Mouse (Mus musculus): ENCODE measurements at regions not wholly inside any gene's neighbourhood (a gene's known extent, or its start where the extent isn't known, plus 50 kb on each side); places are given as distances from the start of the nearest gene placed in this dataset.

DNA sequence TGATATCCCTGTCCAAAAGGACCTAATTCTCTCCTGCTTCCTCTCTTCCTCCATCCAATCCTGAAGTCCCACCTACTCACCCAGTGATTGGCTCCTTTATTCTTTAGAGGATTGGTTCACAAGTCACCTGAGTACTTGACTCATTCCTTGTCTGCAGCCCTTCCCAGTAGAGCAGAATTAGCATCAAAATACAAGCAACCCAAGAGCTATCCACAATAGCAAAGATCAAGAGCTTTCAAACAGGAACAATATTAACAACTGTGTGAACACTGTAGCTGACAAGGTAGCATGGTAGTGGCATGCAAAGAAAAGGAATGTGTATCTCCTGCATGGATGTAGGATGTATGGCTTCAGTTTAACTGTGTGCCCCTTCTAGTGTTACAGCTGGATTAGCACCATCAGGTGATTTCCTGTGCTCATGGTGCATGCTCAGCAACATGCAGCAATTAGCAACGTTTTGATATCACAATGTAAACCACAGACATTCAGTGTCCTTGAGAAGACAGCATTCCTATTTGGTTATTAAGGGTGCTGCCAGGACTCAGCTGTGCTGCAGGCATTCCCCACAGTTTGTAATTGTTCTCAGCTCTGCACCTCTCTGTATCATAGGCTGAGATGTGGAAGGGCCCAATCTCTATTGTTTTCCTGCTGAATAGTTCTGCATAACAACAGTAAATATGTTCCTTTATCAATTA lies 437.2 kb downstream of the Ptprc start:
- no peak for TF ChIP-seq POLR2A (IDR thresholded peaks at IDR 0.05; ENCODE audit: low read depth, low read length)
- TF ChIP-seq CTCF (IDR thresholded peaks at IDR 0.05; ENCODE audit: extremely low read depth, insufficient read depth, insufficient read length, insufficient replicate concordance), result no peak

Measured in spleen, adult 2 months (tissue).